Mouse (Mus musculus) ovary, postnatal 36 days (tissue): ENCODE measurements around the gene Ddit4.
A peak's percentile ranks its signal among the peaks of the same experiment; 100 is the strongest.

Source experiments
- DNase-seq: peaks from one replicate; pipeline ENCODE4 v3.0.0; 2022; ENCODE audit warnings: low spot score, mixed read lengths

Ddit4 gene

GRCm38 (mm10) chr10:59971813-59972212 lies 20.2 kb upstream of the Ddit4 start:
- DNase-seq: no peak

GRCm38 (mm10) chr10:59970450-59971062 lies 18.9 kb upstream of the Ddit4 start:
- DNase-seq: no peak

DNA sequence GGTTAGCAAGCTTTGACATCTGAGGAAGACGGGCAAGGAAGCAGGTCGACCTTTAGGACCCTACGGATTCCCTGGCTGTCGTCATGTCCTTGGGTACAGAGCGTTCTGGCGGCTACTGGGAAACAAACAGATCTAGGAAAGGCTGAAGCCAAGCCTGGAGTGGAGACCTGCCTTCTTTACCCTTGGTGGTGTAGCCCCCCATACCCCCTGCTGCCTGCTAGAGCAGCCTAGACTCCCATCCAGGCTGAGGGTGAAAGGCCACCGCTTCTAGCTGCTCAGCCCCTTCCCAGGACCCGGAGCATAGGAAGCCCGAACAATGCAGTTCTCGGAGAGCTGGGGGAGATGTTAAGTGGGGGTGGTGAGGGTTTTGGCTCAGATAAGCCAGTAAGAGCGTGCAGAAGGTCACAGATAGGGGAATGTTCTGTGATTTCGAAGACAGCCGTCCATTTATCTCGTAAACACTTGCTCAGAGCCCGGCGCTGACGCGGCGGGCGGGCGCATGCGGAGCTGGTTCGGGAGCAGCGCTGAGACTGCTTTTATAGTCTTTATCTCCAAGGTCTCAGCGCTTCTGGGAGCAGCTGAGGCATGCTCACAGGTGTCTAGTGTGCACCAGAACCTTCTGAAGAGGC lies 18.3 kb upstream of the Ddit4 start:
- DNase-seq: peak; percentile 76

GRCm38 (mm10) chr10:59967309-59967942 lies 15.8 kb upstream of the Ddit4 start:
- peak; percentile 64 for DNase-seq

- DNase-seq: no peak
Measured at GRCm38 (mm10) chr10:59966743-59967142, 15.1 kb upstream of the Ddit4 start.

DNA sequence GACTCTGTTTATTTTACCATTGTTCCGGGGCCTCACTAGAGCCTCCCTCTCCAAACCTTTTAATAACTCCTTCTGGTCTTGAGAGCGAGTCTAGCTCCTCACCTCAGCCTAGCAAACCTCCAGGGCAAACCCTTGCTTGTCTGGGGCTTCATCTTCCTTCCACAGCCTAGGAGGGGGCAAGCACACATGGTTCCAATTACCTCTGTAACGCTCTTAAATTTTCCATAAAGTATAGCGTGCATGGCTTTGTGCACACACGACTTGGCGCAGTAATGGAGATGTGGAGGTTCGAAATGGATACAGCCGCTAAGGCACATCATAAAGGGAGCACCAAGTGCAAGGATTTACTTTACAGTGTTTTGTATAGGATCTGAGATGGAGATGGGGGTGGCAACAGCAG lies 14.2 kb upstream of the Ddit4 start:
- DNase-seq: no peak

DNA sequence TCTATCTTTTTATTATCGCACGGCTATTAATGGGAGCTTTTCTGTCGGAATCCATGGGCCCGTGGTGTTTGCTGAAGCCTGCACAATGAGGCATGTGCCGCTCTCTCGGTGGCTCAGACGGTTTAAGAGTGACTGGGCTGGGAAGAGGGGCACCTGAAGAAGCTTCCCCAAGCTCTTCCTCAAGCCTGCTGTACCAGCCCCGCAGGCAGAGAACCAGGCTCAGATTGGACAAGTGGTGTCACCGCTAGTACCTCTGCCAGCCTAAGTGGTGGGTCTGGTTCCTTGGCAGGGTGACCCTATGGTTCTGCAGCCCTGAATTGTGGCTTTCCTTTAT lies 13.7 kb upstream of the Ddit4 start:
- DNase-seq: no peak

DNA sequence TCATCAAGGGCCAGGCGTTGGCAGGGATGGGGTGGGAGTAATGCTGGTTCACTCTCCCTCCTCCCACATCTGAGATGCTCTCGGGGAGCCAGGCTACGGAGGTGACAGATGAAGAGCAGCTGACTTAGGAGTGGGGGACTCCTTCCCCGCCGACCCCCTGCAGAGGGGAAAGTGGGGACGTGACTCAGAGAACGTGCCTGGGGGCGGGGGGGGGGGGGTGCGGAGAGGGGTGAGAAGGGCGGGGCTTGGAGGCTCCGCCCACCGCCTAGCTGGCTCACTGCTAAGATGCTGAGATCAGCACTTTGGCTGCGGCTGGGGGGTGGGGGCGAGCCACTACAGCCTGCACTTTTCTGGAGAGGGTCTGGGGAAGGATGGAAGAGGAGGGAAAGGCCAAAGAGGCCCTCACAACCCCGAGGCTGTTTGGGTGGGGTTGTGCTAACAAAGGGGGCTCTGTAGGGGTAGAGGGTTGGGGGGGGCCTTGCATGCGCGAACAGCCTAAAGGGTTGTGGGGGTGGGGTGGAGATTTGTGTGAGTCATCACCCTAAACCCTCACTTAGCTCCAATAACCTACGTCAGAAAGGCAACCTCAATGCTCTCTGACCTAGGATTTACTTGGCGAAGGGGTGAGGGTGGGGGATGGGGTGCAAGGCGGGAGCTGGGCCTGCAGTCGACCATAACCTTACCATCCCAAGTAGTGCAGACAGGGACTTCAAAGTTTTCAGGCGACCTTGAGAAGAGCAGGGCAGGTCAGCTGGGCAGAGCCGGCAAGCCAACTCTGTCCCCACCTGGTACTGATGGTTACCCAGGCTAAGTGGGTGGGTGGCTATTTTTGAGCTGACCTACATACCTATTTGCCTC lies 13.1 kb upstream of the Ddit4 start:
- DNase-seq: no peak

DNA sequence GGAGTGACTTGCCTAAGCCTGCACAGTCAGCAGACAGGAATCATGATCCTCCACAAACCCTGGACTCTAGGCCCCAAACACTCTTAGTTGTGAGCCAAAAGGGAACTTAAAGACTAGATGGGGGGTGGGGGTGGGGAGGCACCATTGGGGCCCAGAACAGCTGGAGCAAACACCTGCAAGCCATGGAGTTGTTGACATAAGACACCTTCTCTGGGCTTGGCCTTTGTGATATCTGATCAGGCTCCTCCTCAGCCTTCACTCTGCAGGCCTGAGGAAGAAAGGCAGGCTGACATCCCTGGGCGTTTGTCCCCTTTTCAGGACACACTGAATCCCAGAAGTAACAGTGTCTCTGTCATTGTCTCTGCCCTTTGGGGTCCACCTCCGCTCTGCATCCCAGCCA lies 12.0 kb upstream of the Ddit4 start:
- no peak for DNase-seq

GRCm38 (mm10) chr10:59959517-59959916 lies 7.9 kb upstream of the Ddit4 start:
- no peak for DNase-seq

GRCm38 (mm10) chr10:59958458-59958857 lies 6.8 kb upstream of the Ddit4 start:
- no peak for DNase-seq

- no peak for DNase-seq
Measured at GRCm38 (mm10) chr10:59957171-59958149, 5.8 kb upstream of the Ddit4 start.

DNA sequence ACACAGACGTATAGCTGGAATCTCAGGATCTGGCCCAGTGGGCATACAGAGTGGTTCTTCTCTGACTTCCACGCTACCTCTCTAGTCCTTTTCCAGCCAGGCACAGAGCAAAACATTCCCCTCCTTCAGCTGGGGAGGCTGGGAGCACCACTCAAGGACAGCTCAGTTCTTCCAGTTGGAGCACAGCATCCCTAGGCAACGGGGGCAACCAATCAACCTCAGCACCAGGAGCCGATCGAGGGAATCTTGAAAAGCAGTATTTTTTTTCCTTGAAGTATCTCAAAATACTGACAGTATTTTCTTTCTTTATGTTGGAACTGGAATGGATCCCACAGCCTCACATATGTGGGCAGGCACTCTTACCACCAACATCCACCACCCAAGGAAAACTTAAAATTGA lies 5.0 kb upstream of the Ddit4 start:
- DNase-seq: no peak

- DNase-seq: no peak
Measured at GRCm38 (mm10) chr10:59953564-59954039, 2.0 kb upstream of the Ddit4 start.

DNA sequence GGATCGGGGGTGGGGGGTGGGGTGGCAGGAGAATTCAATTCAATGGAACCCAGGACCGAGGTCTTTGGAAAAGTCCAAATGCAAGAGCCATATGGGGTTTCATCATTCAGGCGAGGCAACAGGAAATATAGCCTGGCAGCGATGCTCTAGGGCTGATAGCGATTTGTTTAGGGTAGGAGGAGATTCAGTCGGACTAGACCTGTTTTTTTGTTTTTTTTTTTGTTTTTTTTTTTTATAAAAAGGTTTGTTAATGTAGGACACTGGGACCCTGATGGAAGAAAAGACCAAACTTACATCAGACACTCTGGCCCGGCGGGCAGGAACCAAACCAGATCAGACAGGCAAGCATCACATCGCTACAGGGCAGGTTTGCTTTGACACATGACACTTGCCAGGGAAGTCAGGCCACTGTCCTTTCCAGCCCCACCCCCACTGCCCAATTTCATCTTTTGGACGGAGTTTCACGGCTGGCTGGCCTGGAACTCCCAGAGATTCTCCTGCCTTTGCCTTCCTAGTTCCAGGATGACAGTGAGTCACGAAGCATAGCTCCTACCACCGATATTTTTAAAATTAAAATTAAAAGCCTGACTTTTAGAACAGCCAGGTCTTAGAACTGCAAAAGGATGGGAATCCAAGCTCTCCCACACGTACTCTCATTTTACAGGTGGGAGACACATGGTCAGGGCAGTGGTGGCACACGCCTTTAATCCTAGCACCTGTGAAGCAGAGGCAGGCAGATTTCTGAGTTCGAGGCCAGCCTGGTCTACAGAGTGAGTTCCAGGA lies 1.3 kb upstream of the Ddit4 start:
- DNase-seq: no peak

- peak; percentile 62 for DNase-seq
Measured at GRCm38 (mm10) chr10:59952152-59952780, 632 bp upstream of the Ddit4 start.

GRCm38 (mm10) chr10:59950716-59951191 lies 880 bp downstream of the Ddit4 start:
- peak; percentile 81 for DNase-seq

GRCm38 (mm10) chr10:59949783-59950605 lies 1.6 kb downstream of the Ddit4 start:
- DNase-seq: no peak

- peak; percentile 58 for DNase-seq
Measured at GRCm38 (mm10) chr10:59949255-59949648, 2.4 kb downstream of the Ddit4 start.
